Mouse (Mus musculus): ENCODE data around the gene Tprn. TPM values are rescaled to one million over a fixed set of nuclear protein-coding genes. Genes with fewer than 3 reads are reported as not detected.
A peak's percentile ranks its signal among the peaks of the same experiment; 100 is the strongest.

Gene Tprn
- polyA plus RNA-seq (2014; fragmentation: Nextera tagmentation; extraction: Ambion mirVana), result 5.8 and 7.3 TPM in 2 replicates

DNA sequence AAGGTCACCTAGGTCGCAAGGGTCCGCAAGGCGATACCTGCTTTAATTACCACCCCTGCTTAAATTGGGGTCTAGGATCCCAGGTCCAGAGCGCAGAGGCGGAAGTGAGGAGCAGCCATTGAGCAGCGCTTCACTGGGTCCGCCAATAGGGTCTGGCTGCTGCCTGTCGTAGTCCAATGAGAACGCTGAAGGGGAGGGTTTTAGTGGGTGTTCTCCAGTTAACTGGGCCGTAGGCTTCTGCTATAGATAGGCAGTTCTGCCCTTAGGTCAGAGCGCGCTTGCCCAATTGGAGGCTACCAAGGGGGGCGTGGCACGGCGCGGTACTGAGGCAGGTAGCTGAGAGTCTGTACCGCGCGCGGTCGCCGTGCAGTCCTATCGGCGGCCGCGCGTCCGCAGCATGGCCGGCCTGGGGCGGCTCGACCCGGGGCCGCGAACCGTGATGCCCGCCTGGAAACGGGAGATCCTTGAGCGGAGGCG, at the start of gene Tprn:
Gene Tprn, plus strand, starts transcription at position 328 of the 477 bp plus-strand sequence.
- Histone ChIP-seq H3K36me3 (ENCODE audit: control insufficient read depth, insufficient read depth, low read length) (no peaks in the 10 kb centered on the region), H3K27me3 (ENCODE audit: control insufficient read depth, insufficient read depth, low read length) (peaks cover 14% of the 10 kb centered on the region), H3K4me2 (replicated peaks; ENCODE audit: low read depth, low read length) (peak within 1 kb of the TSS; percentile 99), H3K4me1 (ENCODE audit: control insufficient read depth, insufficient read depth, low read length) (peaks cover 14% of the 10 kb centered on the region), H3K9ac (ENCODE audit: low read depth, low read length) (peak within 1 kb of the TSS; percentile 66), H3K27ac (ENCODE audit: low read depth, low read length) (no peak within 1 kb of the TSS; the same call in 1 of the 2 replicates), H3K4me3 (ENCODE audit: low read length) (peak within 1 kb of the TSS; percentile 78), H3K9me3 (ENCODE audit: control insufficient read depth, low read length) (no peaks in the 10 kb centered on the region)
- under 1% methylated on average over 39 of the region's 39 CpGs for WGBS
- ATAC-seq (ENCODE audit: low FRiP score, low TSS enrichment), result peak; percentile 99

- Histone ChIP-seq H3K9ac (ENCODE audit: low read depth, low read length) (no peak overlapping the region), H3K4me2 (replicated peaks; ENCODE audit: low read depth, low read length) (no peak overlapping the region), H3K36me3 (ENCODE audit: control insufficient read depth, insufficient read depth, low read length) (peaks cover 7% of the 10 kb centered on the region; the same call in 1 of the 2 replicates), H3K27ac (ENCODE audit: low read depth, low read length) (no peak overlapping the region), H3K27me3 (ENCODE audit: control insufficient read depth, insufficient read depth, low read length) (no peaks in the 10 kb centered on the region), H3K4me3 (ENCODE audit: low read length) (no peak overlapping the region), H3K9me3 (ENCODE audit: control insufficient read depth, low read length) (no peaks in the 10 kb centered on the region), H3K4me1 (ENCODE audit: control insufficient read depth, insufficient read depth, low read length) (peaks cover 15% of the 10 kb centered on the region)
- ATAC-seq (ENCODE audit: low FRiP score, low TSS enrichment), result no peak
- 62% methylated on average over 23 of the region's 23 CpGs for WGBS
Measured at GRCm38 (mm10) chr2:25213266-25213865, 49.1 kb upstream of the Tprn start.

DNA sequence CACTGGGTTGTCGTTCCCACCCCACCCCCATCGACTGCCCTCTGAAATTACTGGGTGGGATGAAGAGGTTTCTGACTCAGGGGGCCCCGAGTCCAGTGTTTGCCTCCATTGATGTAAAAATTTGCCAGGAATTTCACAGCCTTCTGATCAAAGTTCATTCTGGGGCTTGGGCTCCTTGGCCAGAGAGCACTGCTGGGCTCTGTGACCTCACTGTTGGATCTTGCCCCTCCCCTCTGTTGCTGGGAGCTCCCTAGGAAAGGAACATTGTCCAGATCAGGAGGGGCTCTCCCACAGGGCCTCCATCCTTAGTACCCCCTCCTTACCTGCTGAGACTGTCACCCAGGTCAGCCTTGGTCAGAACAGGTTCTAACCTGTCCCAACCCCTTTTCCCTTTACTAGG, 48.0 kb upstream of the Tprn start, which contains the start of gene Stpg3:
Gene Stpg3, minus strand, starts transcription at position 194 of the 400 bp plus-strand sequence.
- ATAC-seq (ENCODE audit: low FRiP score, low TSS enrichment), result no peak
- H3K9me3 ChIP-seq (ENCODE audit: control insufficient read depth, low read length), result no peaks in the 10 kb centered on the region
- 55% methylated on average over 3 of the region's 3 CpGs for WGBS
- H3K4me1 ChIP-seq (ENCODE audit: control insufficient read depth, insufficient read depth, low read length), result peaks cover 10% of the 10 kb centered on the region
- H3K36me3 ChIP-seq (ENCODE audit: control insufficient read depth, insufficient read depth, low read length), result no peaks in the 10 kb centered on the region
- H3K9ac ChIP-seq (ENCODE audit: low read depth, low read length), result no peak within 1 kb of the TSS
- no peaks in the 10 kb centered on the region for H3K27me3 ChIP-seq (ENCODE audit: control insufficient read depth, insufficient read depth, low read length)
- no peak within 1 kb of the TSS for H3K27ac ChIP-seq (ENCODE audit: low read depth, low read length)
- H3K4me3 ChIP-seq (ENCODE audit: low read length), result no peak within 1 kb of the TSS
- H3K4me2 ChIP-seq (replicated peaks; ENCODE audit: low read depth, low read length), result no peak within 1 kb of the TSS

DNA sequence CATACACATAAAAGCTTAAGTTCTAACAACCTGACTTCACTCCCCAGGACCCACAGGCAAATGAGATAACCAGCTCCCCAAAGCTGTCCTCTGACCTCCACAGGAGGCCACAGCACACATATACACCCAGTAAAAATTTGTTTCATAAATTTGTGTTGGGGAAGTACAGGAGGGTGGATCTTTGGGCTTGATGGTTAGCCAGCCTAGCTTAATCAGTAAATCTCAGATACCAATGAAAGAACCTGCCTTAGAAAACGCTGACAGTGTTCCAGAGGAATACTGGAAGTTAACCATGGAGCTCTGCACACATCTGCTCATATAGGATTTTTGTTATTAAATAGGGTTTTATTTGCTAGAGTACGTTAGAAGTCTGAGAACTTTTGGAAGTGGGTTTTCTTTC, 44.8 kb upstream of the Tprn start:
- no peak for ATAC-seq (ENCODE audit: low FRiP score, low TSS enrichment)
- H3K4me2 ChIP-seq (replicated peaks; ENCODE audit: low read depth, low read length), result no peak overlapping the region
- WGBS, result 49% methylated on average over 2 of the region's 2 CpGs
- H3K4me1 ChIP-seq (ENCODE audit: control insufficient read depth, insufficient read depth, low read length), result no peaks in the 10 kb centered on the region
- no peak overlapping the region for H3K27ac ChIP-seq (ENCODE audit: low read depth, low read length)
- H3K36me3 ChIP-seq (ENCODE audit: control insufficient read depth, insufficient read depth, low read length), result peaks cover 8% of the 10 kb centered on the region; the same call in 1 of the 2 replicates
- no peaks in the 10 kb centered on the region for H3K9me3 ChIP-seq (ENCODE audit: control insufficient read depth, low read length)
- no peak overlapping the region for H3K4me3 ChIP-seq (ENCODE audit: low read length)
- no peak overlapping the region for H3K9ac ChIP-seq (ENCODE audit: low read depth, low read length)
- no peaks in the 10 kb centered on the region for H3K27me3 ChIP-seq (ENCODE audit: control insufficient read depth, insufficient read depth, low read length)

DNA sequence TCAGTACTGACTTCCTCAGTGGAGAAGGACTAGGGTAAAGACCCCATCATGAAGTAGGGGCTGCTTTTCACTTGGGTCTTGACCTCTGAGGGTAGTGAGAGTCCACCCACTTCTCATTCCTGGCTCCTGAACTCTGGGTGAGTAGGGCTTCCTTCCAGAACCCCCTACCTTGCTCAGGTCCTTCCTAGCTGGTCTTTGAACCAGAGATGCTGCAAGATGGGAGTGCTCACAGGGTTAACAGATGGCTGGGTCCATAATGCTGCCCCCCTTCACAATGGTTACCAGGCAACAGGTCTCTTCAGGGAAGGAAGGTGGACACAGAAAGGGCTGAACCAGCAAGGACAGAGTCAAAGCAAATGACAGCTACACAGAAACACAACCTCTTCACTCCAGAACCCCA, 44.0 kb upstream of the Tprn start, which contains the start of gene Fam166a:
Gene Fam166a, plus strand, starts transcription at position 301 of the 400 bp plus-strand sequence.
- Histone ChIP-seq H3K9ac (ENCODE audit: low read depth, low read length) (no peak within 1 kb of the TSS), H3K27me3 (ENCODE audit: control insufficient read depth, insufficient read depth, low read length) (no peaks in the 10 kb centered on the region), H3K36me3 (ENCODE audit: control insufficient read depth, insufficient read depth, low read length) (peaks cover 11% of the 10 kb centered on the region; the same call in 1 of the 2 replicates), H3K9me3 (ENCODE audit: control insufficient read depth, low read length) (no peaks in the 10 kb centered on the region), H3K27ac (ENCODE audit: low read depth, low read length) (no peak within 1 kb of the TSS), H3K4me2 (replicated peaks; ENCODE audit: low read depth, low read length) (no peak within 1 kb of the TSS), H3K4me1 (ENCODE audit: control insufficient read depth, insufficient read depth, low read length) (peaks cover 3% of the 10 kb centered on the region), H3K4me3 (ENCODE audit: low read length) (no peak within 1 kb of the TSS)
- no peak for ATAC-seq (ENCODE audit: low FRiP score, low TSS enrichment)

DNA sequence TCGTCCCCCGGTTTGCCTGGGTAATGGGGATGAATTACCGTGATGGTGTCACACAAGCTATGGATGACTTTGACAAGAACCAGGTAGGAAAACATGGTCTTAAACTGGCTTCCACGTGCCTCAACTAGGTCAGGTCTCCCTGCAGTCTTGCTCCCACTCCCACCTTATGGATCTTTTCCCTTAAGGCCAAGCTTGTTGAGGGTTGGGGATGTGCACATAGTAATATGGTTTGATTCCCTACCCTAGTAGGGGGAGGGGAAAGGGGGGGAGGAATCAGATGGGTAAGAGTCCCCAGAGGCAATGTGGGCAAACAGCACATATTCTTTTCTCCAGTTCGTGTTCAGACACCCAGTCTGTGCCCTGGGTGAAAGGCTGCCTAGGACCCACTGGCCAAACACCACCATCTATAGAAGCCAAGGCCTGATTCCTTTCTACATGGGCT, 41.1 kb upstream of the Tprn start:
- H3K4me2 ChIP-seq (replicated peaks; ENCODE audit: low read depth, low read length), result no peak overlapping the region
- H3K9ac ChIP-seq (ENCODE audit: low read depth, low read length), result no peak overlapping the region
- no peaks in the 10 kb centered on the region for H3K27me3 ChIP-seq (ENCODE audit: control insufficient read depth, insufficient read depth, low read length)
- peaks cover 13% of the 10 kb centered on the region for H3K4me1 ChIP-seq (ENCODE audit: control insufficient read depth, insufficient read depth, low read length)
- H3K36me3 ChIP-seq (ENCODE audit: control insufficient read depth, insufficient read depth, low read length), result peaks cover 11% of the 10 kb centered on the region; the same call in 1 of the 2 replicates
- no peak for ATAC-seq (ENCODE audit: low FRiP score, low TSS enrichment)
- H3K9me3 ChIP-seq (ENCODE audit: control insufficient read depth, low read length), result no peaks in the 10 kb centered on the region
- no peak overlapping the region for H3K27ac ChIP-seq (ENCODE audit: low read depth, low read length)
- no peak overlapping the region for H3K4me3 ChIP-seq (ENCODE audit: low read length)
- WGBS, result 69% methylated on average over 5 of the region's 5 CpGs

- Histone ChIP-seq H3K9ac (ENCODE audit: low read depth, low read length) (peak overlapping the region; percentile 76), H3K27me3 (ENCODE audit: control insufficient read depth, insufficient read depth, low read length) (no peaks in the 10 kb centered on the region), H3K4me2 (replicated peaks; ENCODE audit: low read depth, low read length) (peak overlapping the region; percentile 59), H3K4me3 (ENCODE audit: low read length) (peak overlapping the region; percentile 86), H3K27ac (ENCODE audit: low read depth, low read length) (peak overlapping the region; percentile 92), H3K36me3 (ENCODE audit: control insufficient read depth, insufficient read depth, low read length) (peaks cover 11% of the 10 kb centered on the region; the same call in 1 of the 2 replicates), H3K9me3 (ENCODE audit: control insufficient read depth, low read length) (no peaks in the 10 kb centered on the region), H3K4me1 (ENCODE audit: control insufficient read depth, insufficient read depth, low read length) (peaks cover 18% of the 10 kb centered on the region)
- WGBS, result under 1% methylated on average over 50 of the region's 53 CpGs
- peak; percentile 53 for ATAC-seq (ENCODE audit: low FRiP score, low TSS enrichment)
Measured at GRCm38 (mm10) chr2:25223681-25224491, 38.5 kb upstream of the Tprn start.

DNA sequence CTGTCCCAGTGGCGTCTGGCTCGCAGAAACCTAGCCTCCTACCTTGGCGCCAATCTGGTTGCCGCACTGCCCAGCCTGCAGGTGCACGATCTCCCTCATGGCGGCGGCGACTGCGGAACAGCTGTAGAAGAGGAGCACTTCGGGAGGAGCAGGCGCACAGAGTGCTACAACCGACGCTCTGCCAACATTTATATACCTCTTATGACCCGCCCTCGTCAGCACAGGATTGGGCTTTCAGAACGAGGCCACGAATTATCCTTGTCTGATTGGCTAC, 38.0 kb upstream of the Tprn start, which contains the start of gene Tubb4b:
Gene Tubb4b, minus strand, starts transcription at position 211 of the 274 bp plus-strand sequence.
- Histone ChIP-seq H3K4me1 (ENCODE audit: control insufficient read depth, insufficient read depth, low read length) (peaks cover 18% of the 10 kb centered on the region), H3K4me3 (ENCODE audit: low read length) (peak within 1 kb of the TSS; percentile 86), H3K27ac (ENCODE audit: low read depth, low read length) (peak within 1 kb of the TSS; percentile 97), H3K27me3 (ENCODE audit: control insufficient read depth, insufficient read depth, low read length) (no peaks in the 10 kb centered on the region), H3K9me3 (ENCODE audit: control insufficient read depth, low read length) (no peaks in the 10 kb centered on the region), H3K36me3 (ENCODE audit: control insufficient read depth, insufficient read depth, low read length) (peaks cover 11% of the 10 kb centered on the region; the same call in 1 of the 2 replicates), H3K4me2 (replicated peaks; ENCODE audit: low read depth, low read length) (peak within 1 kb of the TSS; percentile 59), H3K9ac (ENCODE audit: low read depth, low read length) (peak within 1 kb of the TSS; percentile 76)
- ATAC-seq (ENCODE audit: low FRiP score, low TSS enrichment), result no peak
- 1% methylated on average over 17 of the region's 17 CpGs for WGBS

Data from kidney, embryonic 14.5 days (tissue).